Mouse (Mus musculus) kidney, adult 2 months (tissue): ENCODE measurements around the gene Fzd10.

Source experiments
- CTCF ChIP-seq: fragments of 200-500 bp; conservative IDR thresholded peaks from 2 replicates; pipeline ENCODE4 v1.5.1; 2011; ENCODE audit warnings: low read depth, mild to moderate bottlenecking, control low read depth, low read length, moderate library complexity, mixed read lengths; ENCODE audit not compliant: insufficient read depth, insufficient read length
- POLR2A ChIP-seq: fragments of 200-500 bp; IDR thresholded peaks from one replicate; pipeline ENCODE4 v1.6.1; 2011; ENCODE audit warnings: low read depth, low read length, control low read depth

GRCm38 (mm10) chr5:128570848-128571247 lies 29.8 kb upstream of the Fzd10 start:
- TF ChIP-seq POLR2A (no peak), CTCF (no peak)
